Mouse (Mus musculus) v-Abl transformed pro-B cells (cell line): ENCODE results near the gene Cdh3.
"Not testable (repeated sequence)": the region's sequence is repeated elsewhere in the genome, so short reads cannot be mapped to it uniquely, and the experiment has no call there.

Experiments
- in situ Hi-C, 2 experiments: fragments of 400-800 bp; cut with MboI; formaldehyde crosslinking; loops; one replicate each; pipeline ENCODE4 v1.15.1; 2025; ENCODE audit not compliant: unreplicated experiment in 2 of 2

The Cdh3 gene

DNA sequence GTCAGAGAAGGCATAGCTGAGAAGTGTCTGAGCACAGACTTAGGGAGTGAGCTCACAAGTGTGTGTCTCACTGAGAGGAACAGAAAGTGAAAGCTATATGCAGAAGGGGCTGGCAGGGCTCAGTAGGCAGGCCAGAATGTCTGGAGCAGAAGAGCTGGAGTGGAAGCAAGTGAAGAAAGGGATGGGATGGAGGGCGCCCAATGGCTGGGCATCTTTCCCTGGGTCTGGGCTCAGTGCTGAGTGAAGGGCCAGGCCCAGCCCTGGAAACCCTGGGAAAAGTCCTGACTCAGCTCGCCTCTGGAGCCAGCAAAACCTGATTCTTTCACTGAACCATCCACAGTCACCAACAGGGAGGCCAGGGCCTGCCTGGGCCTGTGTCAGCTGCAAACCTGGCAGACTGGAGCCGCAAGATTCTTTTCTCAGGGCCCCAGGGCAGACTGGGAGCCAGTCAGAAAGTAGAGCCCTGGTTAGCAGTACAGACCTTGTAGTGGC lies 53.0 kb downstream of the Cdh3 start:
- in situ Hi-C loops = no loop called here

DNA sequence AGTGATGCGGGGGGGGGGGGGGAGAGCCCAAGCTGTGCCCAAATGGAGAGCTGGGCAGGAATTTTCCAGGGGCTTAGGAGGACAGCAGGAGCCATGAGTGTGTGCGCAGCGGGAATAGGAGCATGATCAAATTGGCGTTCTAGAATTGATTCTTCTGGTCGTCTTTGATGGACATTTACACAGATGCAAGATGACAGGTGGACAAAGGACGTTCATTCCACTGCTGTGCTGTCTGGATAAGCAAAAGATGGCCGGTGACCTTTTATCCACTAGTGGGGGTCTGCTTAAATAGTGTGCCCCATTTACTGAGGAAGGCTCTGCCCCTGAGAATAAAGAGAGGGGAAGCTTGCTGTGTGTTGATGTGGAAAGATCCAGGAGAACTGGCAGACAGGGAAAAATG lies 58.3 kb downstream of the Cdh3 start:
- in situ Hi-C loops = no loop called here

DNA sequence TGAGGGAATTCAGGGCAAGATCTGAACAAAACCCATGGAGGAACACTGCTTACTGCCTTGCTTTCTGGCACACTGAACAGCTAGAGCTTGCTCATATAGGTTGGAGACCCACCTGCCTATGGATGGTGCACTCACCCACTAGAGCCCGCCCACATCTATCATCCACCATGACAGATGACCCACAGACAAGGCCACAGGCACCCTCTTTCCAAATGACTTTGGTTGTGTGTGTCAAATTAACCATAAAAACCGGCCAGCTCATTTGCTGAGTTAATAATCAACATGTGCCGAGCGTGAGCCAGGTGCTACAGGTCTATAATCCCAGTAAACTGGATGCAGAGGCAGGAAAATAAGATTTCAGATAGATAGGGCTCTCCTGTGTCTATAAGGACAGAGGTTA lies 59.7 kb downstream of the Cdh3 start:
- in situ Hi-C loops = no loop called here

DNA sequence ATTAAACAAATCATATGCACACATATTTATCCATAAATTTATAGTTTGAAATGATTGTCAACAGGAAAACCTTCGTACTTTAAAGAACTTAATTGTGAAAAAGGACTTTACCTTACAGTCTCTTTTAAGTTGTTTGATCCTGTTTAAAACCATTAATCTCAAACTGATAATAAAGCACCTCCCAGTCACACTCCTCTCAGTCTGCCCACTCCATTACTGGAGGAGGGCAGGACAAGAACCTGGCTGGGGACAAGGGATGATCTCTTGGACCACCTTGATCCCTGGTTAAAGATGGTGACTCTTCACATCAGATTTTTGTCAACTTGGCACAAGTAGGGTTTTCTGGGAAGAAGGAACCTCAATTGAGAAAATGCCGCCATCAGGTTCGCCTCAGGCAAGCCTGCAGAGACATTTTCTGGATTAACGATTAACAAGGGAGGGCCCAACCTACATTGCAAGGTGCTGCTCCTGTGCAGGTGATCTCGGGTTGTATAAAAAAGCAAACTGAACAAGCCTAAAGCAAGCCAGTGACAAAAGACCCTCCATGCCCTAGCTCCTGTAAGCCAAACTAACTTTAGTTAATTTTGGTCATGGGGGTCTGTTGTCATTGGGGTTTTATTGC lies 61.0 kb downstream of the Cdh3 start:
- in situ Hi-C loops = no loop called here

DNA sequence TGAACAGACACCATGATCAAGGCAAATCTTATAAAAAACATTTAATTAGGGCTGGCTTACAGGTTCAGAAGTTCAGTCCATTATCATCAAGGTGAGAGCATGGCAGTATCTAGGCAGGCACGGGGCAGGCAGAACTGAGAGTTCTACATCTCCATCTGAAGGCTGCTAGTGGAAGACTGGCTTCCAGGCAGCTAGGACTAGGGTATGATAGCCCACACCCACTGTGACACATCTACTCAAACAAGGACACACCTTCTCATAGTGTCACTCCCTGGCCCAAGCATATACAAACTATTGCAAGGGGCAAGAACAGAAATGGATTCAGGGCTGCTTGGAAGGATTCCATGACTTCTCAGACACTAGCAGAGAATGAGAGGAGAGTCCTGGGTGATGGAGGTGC lies 61.5 kb downstream of the Cdh3 start:
- in situ Hi-C loops = not testable (repeated sequence)

DNA sequence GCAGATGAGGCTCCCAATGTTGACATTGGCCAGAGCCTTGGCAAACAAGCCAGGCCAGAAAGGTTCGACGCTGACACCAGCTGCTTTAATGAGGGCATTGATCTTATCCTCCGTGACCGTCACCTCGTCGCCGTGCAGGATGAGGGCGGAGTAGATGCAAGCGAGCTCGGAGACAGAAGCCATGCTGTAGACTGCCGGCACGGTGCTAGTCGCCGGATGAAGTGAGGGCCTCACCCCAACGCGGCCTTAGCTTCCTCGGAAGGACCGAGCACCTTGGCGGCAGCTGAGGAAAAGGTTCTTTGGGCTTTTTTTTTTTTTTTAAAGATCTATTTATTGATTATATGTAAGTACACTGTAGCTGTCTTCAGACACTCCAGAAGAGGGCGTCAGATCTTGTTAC lies 62.5 kb downstream of the Cdh3 start, which contains the start of gene Gm10073:
Gene Gm10073 (minus strand): TSS at position 294 of the 400 bp plus-strand sequence.
- in situ Hi-C loops = not testable (repeated sequence)

DNA sequence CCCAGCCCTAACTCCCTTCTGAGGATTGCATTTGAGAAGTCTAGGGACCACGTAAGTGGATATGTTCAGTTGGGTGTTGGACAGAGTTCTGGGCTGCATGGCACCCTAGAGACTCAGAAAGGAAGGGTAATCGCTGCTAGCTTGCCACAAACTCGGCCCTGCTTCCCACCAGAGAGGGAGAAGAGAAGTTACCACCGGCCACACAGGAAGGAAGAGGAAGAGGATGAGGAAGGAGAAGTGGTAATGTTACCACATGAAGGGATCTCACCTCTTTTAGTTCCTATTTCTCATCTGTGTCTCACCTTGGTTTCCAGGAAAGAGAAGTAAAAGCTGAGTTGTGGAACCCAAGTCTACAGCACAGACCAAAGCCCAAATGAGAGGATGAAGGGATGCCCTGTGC lies 63.6 kb downstream of the Cdh3 start:
- in situ Hi-C loops = no loop called here

DNA sequence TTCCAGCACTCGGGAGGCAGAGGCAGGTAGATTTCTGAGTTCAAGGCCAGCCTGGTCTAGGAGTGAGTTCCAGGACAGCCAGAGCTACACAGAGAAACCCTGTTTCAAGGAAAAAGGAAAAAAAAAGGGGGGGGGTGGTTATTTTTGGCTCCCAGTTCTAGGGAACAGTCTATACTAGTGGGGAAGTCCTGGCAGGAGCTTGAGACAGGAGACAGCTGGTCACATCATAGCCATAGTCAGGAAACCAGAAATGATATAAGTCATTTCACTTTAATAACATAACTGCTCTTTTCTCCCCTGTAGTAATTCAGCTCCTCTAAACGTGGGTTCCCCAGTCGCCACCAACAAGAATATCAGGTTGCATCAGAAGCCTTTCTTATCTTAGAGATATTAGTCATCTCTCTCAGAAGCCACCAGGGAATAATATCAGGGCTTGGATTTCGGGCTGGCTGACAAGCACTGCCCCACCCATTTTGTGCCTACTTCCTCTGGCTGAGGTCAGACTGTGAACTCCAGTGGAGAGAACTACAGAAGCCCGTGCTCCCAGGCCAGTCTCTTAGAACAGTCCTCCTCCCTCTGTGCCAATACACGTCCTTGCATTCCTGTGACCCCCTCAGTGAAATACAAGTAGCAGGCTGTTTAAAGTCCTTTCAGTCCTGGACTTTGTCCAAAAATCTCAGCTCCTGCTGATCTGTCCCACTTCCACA lies 66.3 kb downstream of the Cdh3 start:
- in situ Hi-C loops = no loop called here

DNA sequence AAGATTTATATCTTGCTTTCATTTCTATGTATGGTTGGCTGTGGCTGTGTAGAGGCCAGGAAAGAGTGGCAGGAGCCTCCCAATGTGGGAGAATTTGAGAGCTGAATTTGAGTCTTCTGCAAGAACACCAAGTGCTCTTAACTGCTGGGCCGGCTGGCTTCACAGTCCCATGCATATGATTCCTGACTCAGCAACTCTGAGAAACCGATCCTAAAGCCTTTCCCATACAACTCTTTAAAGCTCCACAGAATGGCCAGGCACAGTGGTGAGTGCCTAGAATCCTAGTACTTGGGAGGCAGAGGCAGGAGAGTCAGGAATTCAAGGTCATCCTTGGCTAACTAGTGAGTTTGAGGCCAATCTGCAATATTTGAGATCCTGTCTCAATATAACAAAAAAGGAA lies 68.8 kb downstream of the Cdh3 start:
- in situ Hi-C loops = no loop called here

DNA sequence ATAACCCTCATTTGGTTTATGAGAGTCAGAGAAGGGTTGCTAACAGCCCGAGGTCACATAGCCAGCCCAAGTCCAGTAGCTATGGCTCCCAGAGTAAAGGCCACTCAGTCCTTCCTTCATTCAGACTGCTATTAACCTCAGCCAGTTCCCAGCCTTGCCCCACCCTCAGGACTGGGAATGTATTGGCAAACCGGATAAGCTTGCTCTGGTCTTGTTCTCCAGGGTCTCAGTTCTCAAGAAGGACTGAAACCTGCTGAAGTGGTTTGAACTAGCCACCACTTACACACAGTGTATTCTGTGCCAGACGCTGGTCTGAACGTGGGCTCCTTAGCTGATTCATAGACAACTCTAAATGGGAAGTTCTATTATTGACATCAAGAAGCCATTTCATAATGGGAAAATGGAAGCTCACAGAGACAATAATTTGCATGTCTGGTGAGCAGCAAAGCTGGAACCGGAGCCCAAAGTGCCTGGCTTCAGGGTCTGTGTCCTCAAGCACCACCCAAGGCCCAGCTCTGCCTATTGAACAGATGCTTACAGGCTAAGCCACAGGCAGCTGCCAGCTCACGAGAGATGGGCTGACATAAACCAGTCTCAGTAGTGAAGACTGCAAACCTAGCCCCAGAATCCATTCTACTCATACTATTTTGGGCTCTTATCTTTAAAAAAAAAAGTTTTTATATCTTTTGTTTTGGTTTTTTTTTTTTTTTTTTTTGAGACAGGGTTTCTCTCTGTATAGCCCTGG lies 70.8 kb downstream of the Cdh3 start:
- in situ Hi-C loops = no loop called here

DNA sequence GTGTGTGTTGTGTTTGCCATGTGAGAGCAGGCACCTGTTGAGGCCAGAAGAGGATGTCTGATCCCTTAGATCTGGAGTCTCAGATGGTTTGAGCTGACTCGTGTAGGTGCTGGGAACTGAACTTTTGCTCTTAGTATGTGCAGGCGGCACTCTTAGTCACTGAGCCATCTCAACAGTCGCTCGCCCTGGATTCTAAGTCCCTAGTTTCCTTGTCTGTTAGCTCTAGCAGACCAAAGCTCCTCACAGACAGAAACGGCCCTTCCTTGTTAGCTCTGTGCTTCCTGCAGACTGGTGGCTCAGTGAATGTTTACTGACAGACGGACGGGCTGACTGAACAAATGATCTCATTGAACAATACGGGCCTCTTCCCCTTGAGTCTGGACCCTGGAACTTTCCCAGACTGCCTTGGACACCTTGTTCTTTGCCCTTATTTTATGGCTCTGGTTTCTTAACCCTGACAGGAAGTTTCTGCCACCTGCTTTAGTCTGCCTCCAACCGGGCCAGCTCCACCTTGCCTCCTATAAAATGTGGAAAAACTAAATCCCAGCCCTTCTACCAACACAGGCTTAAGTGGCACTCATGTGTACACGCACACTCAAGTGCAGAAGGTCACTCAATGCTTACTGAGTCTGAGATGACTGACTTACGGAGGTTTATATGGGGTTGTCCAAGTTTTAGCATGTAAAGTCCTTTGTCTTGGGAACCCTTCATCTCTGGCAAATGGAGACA lies 74.4 kb downstream of the Cdh3 start:
- in situ Hi-C loops = no loop called here

DNA sequence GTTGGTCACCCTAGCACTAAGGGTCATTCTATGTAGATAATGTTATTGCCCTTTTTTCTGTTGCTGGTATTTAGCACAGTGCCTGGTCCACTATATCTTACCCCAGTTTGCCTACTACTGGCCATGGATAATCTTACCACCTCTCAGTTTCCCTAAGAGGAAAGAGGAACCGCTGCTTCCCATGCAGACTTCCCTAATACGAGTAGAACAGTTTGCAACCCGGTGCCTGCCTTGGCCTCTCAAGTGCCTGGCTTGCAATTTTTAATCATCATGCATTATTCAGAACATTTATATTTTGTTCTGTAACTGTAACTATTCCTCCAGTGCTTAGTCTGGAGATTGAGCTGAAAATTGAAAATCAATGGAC lies 75.0 kb downstream of the Cdh3 start:
- in situ Hi-C loops = no loop called here

DNA sequence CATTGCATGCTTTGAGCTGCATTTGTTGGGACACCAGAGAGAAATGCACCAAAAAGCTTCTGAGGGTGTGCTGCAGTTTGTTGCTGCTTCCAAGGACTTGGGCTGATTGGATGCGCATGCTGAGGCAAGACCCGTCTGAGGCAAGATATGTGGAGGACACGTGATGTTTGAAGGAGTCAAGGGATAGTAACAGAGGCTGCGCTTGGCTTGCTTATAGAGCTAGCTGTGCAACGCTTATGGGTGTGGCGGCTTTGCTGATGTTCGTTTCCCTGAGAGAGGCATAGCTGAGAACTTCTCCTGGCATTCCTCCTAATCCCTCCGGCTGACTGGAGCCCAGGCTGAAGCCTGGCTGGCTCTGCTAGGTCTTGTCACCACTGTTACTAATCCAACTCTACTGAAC lies 76.2 kb downstream of the Cdh3 start:
- in situ Hi-C loops = no loop called here

DNA sequence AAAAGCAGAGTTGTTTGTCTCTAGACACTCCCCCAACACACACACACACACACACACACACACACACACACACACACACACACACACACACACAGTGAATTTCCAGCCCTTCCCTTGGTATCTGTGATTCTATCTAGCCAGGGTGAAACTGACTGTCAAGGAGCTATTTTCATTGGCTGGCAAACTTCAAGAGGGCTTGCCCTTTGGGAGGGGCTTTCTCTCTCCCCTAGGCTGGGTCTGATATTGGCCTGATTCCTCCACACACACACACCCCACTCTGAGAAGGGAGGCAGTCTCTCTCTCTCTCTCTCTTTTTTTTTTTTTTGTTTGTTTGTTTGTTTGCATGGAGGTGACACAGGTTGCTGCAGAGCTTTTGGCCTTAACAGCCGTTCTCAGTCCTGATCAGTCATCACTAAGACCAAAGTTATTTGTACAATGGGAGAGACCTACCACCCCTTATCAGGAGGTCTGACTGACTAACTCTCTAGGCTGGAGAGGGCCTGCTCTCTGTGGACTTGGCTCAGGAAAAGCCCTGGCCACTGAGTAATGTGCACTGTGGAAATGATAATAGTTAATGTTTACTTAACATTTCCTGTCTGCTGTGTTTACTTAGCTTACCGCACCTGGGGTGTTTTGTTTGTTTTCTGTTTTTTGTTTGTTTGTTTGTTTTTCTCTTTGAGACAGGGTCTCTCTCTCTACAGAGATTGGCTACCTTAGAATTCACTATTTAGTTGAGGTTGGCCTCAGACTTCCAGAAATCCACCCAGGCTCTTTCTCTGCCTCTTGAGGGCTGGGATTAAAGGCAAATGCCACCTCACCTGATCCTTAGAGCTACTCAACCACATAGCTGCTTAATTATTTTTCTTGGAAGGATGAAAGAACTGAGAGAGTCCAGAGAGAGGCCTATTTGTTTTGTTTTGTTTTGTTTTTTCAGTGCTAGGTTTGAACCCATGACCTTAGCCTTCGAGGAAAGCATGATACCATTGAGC lies 78.0 kb downstream of the Cdh3 start:
- in situ Hi-C loops = no loop called here

DNA sequence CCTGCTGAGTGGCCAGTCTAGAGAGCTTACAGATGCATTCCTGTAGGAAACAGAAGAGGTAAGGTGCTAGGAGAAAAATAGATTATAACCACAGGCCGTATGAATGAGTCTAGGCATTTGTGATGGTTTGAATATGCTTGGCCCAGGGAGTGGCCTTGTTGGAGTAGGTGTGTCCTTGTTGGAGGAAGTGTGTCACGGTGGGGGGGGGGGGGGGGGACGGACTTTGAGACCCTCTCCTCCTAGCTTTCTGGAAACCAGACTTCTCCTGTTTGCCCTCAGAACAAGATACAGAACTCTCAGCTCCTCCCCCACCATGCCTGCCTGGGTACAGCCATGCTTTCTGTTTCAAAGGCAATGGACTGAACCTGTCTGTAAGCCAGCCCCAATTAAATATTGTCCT lies 81.8 kb downstream of the Cdh3 start:
- in situ Hi-C loops = no loop called here

DNA sequence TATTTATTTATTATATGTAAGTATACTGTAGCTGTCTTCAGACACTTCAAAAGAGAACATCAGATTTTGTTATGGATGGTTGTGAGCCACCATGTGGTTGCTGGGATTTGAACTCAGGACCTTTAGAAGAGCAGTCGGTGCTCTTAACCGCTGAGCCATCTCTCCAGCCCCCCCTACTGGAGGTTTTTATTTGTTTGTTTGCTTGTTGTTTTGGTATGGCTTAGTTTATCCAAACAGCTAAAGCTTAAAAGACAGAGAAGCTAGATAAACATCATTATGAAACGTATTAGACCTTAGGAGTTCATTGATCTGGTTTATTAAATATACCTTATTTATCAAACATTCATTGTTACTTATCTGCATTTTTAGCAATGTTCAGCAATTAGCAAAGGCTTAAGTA lies 84.9 kb downstream of the Cdh3 start:
- in situ Hi-C loops = not testable (repeated sequence)

DNA sequence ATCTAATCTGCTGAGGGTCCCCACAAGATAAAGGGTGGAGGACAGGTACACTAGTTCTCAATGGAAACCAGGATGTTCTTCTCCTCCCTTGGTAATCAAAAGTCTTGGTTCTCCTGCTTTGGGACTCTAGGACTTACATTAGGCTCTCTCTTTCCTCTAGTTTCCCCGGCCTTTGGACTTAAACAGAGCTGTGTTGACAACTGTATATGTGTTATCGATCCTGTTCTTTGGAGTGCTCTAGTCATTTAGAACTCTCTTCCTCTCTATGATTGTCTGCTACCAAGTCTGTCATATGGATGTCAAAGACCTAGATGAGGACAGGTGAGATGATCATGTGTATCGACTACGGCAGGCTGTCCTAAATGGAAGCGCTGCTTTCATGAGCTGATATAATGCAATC lies 86.4 kb downstream of the Cdh3 start:
- in situ Hi-C loops = no loop called here

DNA sequence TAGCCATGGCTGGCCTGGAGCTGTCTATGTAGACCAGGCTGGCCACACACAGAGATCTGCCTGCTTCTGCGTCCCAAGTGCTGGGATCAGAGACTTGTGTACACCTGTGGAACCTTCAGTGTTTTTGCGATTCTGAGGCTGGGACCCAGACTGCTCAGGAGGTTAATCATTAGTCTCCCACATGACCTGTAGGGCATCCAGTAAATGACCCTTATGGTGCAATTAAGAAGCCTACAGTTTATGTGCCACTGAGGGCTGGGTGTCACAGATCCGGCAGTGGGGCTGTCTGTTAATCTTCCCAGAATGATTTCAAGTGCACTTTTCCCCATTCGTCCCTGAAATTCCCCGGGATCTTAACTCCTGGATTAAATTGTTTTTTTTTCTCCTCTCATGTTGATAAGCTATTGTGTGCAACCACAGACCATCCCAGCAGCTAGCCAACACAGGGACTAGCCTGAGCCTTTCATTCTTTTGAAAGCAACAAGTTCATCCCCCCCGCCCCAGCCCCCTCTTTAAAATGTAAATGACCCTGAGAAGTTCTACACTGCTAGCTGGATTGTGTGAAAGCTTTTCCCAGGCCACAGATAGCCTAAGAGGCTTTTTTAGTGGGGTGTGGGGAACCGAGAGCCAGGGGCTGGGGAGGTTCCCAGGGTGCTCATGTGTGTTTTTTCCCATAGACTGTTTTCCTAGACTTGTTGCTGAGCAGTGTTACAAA lies 88.7 kb downstream of the Cdh3 start:
- in situ Hi-C loops = no loop called here

DNA sequence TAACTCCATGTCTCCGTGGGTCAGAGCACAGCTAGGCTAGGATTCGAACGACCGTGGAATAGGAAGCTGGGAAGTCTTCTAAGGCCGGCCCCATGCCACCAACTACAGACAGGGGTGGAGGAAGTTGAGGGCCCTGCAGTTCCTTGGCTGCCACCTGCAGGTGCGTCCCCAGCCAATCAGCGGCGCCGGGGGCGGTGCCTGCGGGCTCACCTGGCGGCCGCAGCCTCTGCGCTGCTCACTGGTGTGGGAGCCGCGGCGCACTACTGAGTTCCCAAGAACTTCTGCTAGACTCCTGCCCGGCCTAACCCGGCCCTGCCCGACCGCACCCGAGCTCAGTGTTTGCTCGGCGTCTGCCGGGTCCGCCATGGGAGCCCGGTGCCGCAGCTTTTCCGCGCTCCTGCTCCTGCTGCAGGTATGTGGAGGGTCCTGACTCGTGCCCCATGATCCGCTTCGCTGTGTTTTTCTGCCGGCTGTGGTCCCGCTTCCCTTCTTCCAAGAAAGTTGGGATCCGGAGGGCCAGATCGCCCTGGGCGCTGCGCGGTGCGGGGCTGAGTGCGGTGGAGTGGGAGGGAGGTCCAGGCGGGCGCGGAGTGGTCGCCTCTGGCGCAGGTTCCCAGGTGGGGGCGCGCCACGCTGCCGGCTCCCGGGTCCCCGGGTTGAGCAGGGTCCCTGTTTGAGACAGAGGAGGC lies 92.6 kb downstream of the Cdh3 start, which contains the start of gene Cdh1:
Gene Cdh1 (plus strand): TSS at position 221 of the 689 bp plus-strand sequence.
- in situ Hi-C loops = no loop called here
